Mouse (Mus musculus) urinary bladder, adult 2 months (tissue): ENCODE results near the gene Cep97. TPM values are rescaled to one million over a fixed set of nuclear protein-coding genes. Genes with fewer than 3 reads are reported as not detected.
"Not testable (repeated sequence)": the region's sequence is repeated elsewhere in the genome, so short reads cannot be mapped to it uniquely, and the experiment has no call there.

Experiments
- DNase-seq: peaks from one replicate; pipeline ENCODE4 v3.0.0; 2022; ENCODE audit warnings: low spot score
- polyA plus RNA-seq: library from polyadenylated mRNA; depleted of rRNA; stranded (reverse); fragments of >200 nt; gene quantifications from 2 replicates; pipeline ENCODE4 v1.2.3, GENCODE M21; 2012

Gene Cep97
- polyA plus RNA-seq, 1 experiment: 3.0 TPM

- DNase-seq: not testable (repeated sequence)
Measured at GRCm38 (mm10) chr16:55947876-55948410, 13.3 kb upstream of the Cep97 start.

GRCm38 (mm10) chr16:55947266-55947665 lies 12.6 kb upstream of the Cep97 start:
- no peak for DNase-seq

GRCm38 (mm10) chr16:55940781-55941180 lies 6.1 kb upstream of the Cep97 start:
- DNase-seq: no peak

DNA sequence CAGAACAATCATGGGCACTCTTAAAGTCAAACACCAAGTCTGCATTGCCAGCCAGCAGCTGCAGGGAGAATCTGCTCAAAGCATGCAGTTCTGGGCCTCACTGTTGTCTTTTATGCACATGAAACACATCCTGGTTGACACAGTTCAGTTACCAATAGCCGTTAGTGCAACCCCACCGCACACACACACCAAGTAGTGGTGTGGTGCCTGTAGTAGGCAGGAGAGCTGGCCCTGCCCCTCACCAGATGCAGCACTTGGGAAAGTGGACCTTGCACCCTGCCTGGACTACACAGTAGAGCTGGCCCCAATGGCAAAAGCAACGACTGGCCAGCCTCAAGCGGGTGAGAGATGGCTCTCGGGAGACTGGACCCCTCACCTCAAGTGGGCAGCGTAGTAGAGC lies 5.0 kb upstream of the Cep97 start:
- DNase-seq: no peak

- no peak for DNase-seq
Measured at GRCm38 (mm10) chr16:55938761-55939160, 4.1 kb upstream of the Cep97 start.

DNA sequence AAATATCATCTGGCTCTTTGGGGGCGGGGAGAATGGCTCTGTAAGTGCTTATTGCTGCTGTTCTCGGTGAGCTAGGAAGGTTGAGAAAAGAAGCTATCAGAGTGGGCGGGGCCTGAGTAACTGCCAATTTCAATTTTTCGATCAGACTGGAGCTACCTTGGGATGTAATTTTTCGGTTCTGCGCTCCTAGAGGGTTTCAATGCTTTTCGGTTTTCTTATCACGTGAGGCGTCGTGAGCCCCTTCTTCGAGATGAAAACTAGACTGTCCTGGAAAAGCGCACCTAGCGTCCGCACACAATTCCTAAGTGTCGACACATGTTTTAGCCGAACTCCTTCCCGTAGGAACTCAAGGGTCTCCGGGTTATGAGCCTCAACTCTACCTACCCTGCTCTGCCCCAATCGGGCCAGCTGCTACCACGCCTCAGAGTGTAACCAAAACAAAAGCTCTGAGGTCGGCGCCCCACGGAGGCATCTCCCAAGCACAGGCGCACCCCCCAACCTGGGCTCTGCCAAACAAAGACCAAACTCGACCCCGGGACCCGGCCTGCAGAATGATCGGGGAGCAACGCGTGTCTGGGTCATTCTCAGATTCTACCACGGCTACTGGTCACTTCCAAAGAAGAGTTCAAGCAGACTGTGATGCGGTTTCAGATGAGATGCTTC lies 843 bp downstream of the Cep97 start:
- peak; percentile 36 for DNase-seq

GRCm38 (mm10) chr16:55924010-55924409 lies 10.6 kb downstream of the Cep97 start:
- no peak for DNase-seq

DNA sequence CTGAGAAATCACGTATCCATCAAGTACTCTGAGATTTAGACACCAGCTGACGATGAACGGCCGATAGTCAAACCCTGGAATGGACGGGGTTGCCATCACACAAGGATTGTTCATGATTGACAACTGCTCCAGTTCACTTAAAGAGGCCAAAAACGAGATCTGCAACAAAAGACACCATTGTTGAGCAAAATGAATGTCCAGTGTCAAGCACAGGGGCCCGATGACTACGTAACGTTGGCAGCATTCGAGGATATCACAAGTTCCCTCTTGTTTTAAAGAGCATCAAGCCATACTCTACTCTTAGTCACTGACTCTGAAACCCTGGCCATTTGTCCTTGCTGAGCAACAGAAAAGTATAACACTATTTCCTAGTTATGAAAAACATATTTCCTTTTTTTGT lies 12.6 kb downstream of the Cep97 start:
- DNase-seq: no peak

GRCm38 (mm10) chr16:55914716-55915115 lies 19.9 kb downstream of the Cep97 start:
- DNase-seq: no peak

DNA sequence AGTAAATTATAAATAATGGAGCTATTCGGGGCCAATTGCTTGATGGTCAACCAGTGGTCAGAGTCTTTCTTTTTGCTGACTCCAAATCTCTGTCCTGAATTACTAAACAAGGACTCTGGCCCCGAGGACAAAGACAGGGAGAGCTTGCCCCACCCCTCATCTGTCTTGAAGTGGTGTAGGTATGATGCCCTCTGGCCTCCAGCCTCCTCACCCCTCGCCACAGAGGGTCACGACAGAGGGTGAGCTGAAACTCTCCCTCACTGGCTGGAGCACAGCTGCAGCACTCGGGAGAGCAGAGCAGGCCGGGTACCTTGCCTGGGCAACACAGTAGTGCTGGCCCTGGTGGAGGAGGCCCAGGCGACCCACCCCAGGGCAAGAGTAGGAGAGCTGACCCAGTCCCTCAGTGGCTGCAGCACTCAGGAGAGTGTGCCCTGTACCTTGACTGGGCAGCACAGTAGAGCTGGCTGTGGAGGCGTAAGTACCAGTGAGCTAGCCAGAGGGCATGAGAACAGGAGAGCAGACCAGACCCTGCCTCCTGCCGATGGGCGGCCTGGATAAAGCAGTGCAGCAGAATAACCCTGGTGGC lies 24.4 kb downstream of the Cep97 start:
- no peak for DNase-seq

GRCm38 (mm10) chr16:55906928-55907679 lies 27.6 kb downstream of the Cep97 start:
- no peak for DNase-seq

DNA sequence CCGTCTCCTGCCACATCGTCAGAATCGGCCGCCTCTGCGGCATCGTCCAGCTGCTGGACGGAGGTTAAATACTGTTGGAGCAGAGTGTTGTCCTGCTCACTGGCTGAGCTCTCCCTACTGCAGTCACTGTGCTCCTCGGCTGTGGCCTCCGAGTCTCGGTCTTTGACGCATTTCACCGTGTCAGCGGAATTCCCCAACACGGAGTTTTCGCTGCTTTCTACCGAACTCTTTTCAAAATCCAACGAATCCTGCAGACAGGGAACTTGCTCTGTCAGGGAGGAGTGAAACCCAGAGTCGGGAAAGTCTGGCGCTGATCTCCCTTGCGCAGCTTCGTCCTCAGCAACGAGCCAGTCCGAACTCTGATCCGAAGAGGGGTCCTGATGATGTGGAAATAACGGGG lies 29.3 kb downstream of the Cep97 start:
- no peak for DNase-seq

DNA sequence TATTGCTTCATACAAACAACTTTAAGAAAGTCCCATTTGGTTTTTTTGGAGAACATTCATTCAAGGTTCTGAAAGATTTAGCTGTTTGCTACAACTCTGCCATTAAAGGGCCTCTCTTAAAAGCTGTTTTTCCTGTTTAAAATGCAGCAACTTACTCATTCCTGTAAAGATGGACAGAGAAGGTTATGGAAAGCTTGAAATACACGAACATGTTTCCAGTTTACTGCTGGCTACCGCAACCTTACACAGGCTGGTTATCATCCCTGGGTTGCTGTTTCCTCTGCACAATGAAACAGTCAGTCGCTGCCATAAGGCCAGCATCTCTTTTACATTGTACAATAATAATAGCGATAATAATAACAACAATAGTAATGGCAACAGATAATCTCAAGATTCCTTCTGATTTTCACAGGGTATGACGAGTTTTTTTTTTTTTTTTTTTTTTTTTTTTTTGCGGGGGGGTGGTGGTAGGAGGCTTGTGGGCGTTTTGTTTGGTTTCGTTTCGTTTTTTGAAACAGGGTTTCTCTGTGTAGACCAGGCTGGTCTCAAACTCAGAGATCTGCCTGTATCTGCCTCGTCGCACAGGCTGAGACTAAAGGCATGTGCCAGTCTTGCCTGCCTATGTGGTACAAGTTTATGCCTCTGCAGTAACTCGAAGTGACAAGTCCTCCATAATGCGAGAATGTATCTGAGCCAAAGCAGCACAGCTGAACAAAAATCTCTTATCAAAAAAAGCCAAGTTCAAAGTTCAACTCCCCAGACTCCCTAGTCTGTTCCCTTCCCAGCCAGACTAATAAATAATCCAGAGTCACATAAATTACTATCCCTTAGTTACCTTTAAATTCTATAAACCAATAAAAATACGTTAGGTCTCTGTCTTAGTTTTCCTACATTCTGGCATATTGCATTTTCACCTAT lies 32.6 kb downstream of the Cep97 start:
- DNase-seq: no peak

GRCm38 (mm10) chr16:55898385-55899002 lies 36.2 kb downstream of the Cep97 start:
- DNase-seq: no peak

GRCm38 (mm10) chr16:55895651-55896095 lies 39.0 kb downstream of the Cep97 start:
- no peak for DNase-seq

- DNase-seq: peak; percentile 74
Measured at GRCm38 (mm10) chr16:55894893-55895650, 39.6 kb downstream of the Cep97 start, which contains the start of gene Nxpe3. TSS of gene Nxpe3 (minus strand) at chr16:55895285.

DNA sequence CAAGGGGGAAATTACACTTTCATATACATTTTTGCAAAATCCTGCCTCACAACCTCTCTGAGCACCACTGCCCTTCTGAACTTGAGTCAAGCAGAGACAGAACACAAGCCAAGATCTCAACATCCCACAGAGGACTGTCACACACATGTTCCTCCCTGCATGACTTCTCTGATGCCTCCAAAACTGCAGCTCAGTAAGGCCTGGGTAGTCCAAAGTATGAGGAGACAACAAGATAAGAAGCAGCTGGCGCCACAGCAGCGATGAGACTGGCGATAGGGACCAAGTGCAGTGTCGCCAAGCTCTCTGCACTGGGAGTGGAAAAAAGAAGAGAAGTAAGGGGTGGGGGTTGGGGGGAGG lies 40.1 kb downstream of the Cep97 start:
- no peak for DNase-seq

- no peak for DNase-seq
Measured at GRCm38 (mm10) chr16:55893410-55894107, 41.1 kb downstream of the Cep97 start.

DNA sequence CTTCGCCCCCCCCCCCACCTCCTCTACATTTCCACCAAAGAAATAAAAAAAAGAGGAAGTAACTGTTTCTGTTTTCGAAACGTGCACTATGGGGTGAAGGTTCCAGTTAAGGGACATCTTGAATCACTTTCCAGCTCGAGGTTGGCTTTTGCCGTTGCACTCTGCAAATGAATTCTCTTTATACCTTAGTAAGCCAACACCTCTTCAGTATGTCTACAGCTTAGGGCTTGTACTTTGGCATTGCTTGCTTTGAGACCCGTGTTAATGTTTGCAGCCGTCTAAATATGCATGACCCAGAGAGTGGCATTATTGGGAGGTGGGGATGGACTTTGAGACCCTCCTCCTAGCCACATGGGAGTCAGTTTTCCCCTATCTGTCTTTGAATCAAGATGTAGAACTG lies 42.2 kb downstream of the Cep97 start:
- no peak for DNase-seq

GRCm38 (mm10) chr16:55891346-55891745 lies 43.3 kb downstream of the Cep97 start:
- DNase-seq: no peak
